ENCODE assay signal across 18 mouse cellular contexts in the genomic region with DNA sequence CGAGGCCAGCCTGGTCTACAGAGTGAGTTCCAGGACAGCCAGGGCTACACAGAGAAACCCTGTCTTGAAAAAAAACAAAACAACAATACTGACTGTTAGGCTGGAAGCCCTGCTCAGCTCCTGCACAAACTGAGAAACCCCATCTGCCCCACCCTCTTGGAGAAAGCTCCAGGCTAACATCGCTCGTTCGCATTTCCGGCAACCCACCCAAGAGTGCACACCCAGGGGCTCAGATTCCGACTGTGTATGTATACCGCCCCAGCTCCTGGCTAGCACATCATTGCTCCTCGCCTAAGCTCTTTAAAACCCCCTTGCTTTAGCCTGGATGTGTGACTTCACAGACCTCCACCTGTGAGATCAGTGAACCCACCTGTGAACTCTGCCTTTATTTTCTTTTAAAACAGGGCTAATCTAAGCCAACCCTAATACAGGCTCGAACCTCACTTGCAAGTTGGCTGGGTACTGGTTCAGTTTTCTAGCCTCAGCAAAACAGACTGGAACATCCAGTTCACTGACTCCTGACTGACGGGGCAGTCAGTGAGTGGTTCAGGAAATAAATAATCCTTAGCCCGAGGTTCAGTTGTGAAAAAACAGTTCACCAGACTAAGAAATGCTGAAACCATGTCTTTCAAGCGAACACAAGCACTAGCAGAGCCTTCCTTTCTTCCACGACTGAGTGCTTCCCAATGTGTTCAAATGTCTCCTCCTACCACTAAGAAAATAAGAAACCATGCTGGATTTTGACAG. TPM values are rescaled to one million over a fixed set of nuclear protein-coding genes. Genes with fewer than 3 reads are reported as not detected.
DNase-seq lines count a peak whose midpoint lies in the region; ATAC-seq and TF ChIP-seq lines count a peak whose summit lies in the region.
"Had no signal": no experiment of that assay in that cellular context is flagged by ENCODE, and none has a peak within 500 bp of the region (broad histone marks: within the 10 kb centered on the region; RNA-seq: fewer than 3 reads in every experiment).

No protein-coding gene starts in this region.

- H3K9ac ChIP-seq in heart, postnatal 0 days (replicated peaks; ENCODE audit: low read depth, low read length) = no peak overlapping the region
- H3K9ac ChIP-seq in kidney, postnatal 0 days (ENCODE audit: low read depth, low read length) = no peak overlapping the region
- H3K9ac ChIP-seq: forebrain, embryonic 12.5 days; hindbrain, embryonic 15.5 days; limb, embryonic 12.5 days; midbrain, embryonic 12.5 days; stomach, embryonic 15.5 days had no signal

- H3K36me3 ChIP-seq in heart, postnatal 0 days (replicated peaks; ENCODE audit: control insufficient read depth, insufficient read depth, low read length) = peaks cover 15% of the 10 kb centered on the region; the same call in 1 of the 2 replicates
- H3K36me3 ChIP-seq in E14TG2a.4 (ENCODE audit: insufficient read depth, low read length) = peaks cover 20% of the 10 kb centered on the region
- no peaks in the 10 kb centered on the region for H3K36me3 ChIP-seq in kidney, postnatal 0 days (ENCODE audit: insufficient read depth, low read length)
- H3K36me3 ChIP-seq in limb, embryonic 10.5 days = peaks cover 10% of the 10 kb centered on the region
- H3K36me3 ChIP-seq: forebrain, embryonic 12.5 days; hindbrain, embryonic 15.5 days; midbrain, embryonic 12.5 days; stomach, embryonic 15.5 days had no signal

- H3K27me3 ChIP-seq in heart, postnatal 0 days (ENCODE audit: control insufficient read depth, insufficient read depth, low read length) = no peaks in the 10 kb centered on the region
- no peaks in the 10 kb centered on the region for H3K27me3 ChIP-seq in E14TG2a.4 (ENCODE audit: insufficient read depth, low read length)
- H3K27me3 ChIP-seq in kidney, postnatal 0 days (ENCODE audit: insufficient read depth, low read length) = no peaks in the 10 kb centered on the region
- H3K27me3 ChIP-seq in limb, embryonic 10.5 days (ENCODE audit: low read depth, poor library complexity, severe bottlenecking) = no peaks in the 10 kb centered on the region
- H3K27me3 ChIP-seq: forebrain, embryonic 12.5 days; hindbrain, embryonic 15.5 days; limb, embryonic 12.5 days; midbrain, embryonic 12.5 days; stomach, embryonic 15.5 days had no signal

- no peak overlapping the region for H3K4me2 ChIP-seq in heart, postnatal 0 days (ENCODE audit: low read depth, low read length)
- no peak overlapping the region for H3K4me2 ChIP-seq in kidney, postnatal 0 days (ENCODE audit: low read length)
- H3K4me2 ChIP-seq: forebrain, embryonic 12.5 days; hindbrain, embryonic 15.5 days; limb, embryonic 12.5 days; midbrain, embryonic 12.5 days; stomach, embryonic 15.5 days had no signal

- no peak for TF ChIP-seq EP300 in heart, postnatal 0 days (IDR thresholded peaks at IDR 0.05; ENCODE audit: low read depth)

- H3K27ac ChIP-seq in heart, postnatal 0 days (ENCODE audit: low read depth) = peak overlapping the region; percentile 22; the same call in 1 of the 2 replicates
- peak overlapping the region; percentile 71 for H3K27ac ChIP-seq in brown adipose tissue, adult 24 weeks (replicated peaks; ENCODE audit: low read depth, low read length)
- H3K27ac ChIP-seq in kidney, postnatal 0 days = peak overlapping the region; percentile 77
- H3K27ac ChIP-seq in limb, embryonic 10.5 days = no peak overlapping the region
- H3K27ac ChIP-seq: forebrain, embryonic 12.5 days; hindbrain, embryonic 15.5 days; left cerebral cortex, adult 2 months; limb, embryonic 12.5 days; midbrain, embryonic 12.5 days; stomach, embryonic 15.5 days had no signal

- TF ChIP-seq CTCF in heart, postnatal 0 days (IDR thresholded peaks at IDR 0.05; ENCODE audit: low read depth) = no peak
- TF ChIP-seq CTCF in E14TG2a.4 (conservative IDR thresholded peaks at IDR 0.05; ENCODE audit: low read length) = no peak
- TF ChIP-seq CTCF in kidney, postnatal 0 days (IDR thresholded peaks at IDR 0.05; ENCODE audit: low read depth) = no peak

- no peak overlapping the region for H3K4me3 ChIP-seq in heart, postnatal 0 days (ENCODE audit: low read depth, low read length)
- peak overlapping the region; percentile 24 for H3K4me3 ChIP-seq in E14TG2a.4 (replicated peaks; ENCODE audit: low read length)
- H3K4me3 ChIP-seq in brown adipose tissue, adult 24 weeks (ENCODE audit: insufficient read depth, low read depth, low read length) = no peak overlapping the region
- H3K4me3 ChIP-seq in kidney, postnatal 0 days (replicated peaks; ENCODE audit: low read depth, low read length) = no peak overlapping the region
- no peak overlapping the region for H3K4me3 ChIP-seq in limb, embryonic 10.5 days
- H3K4me3 ChIP-seq: forebrain, embryonic 12.5 days; hindbrain, embryonic 15.5 days; left cerebral cortex, adult 2 months; limb, embryonic 12.5 days; midbrain, embryonic 12.5 days; stomach, embryonic 15.5 days had no signal

- WGBS in heart, postnatal 0 days = 83% methylated on average over 13 of the region's 13 CpGs
- 46% methylated on average over 13 of the region's 13 CpGs for WGBS in kidney, postnatal 0 days
- WGBS in limb, embryonic 10.5 days = 88% methylated on average over 13 of the region's 13 CpGs

- H3K4me1 ChIP-seq in heart, postnatal 0 days (ENCODE audit: control insufficient read depth, insufficient read depth) = peaks cover 19% of the 10 kb centered on the region
- H3K4me1 ChIP-seq in E14TG2a.4 (replicated peaks; ENCODE audit: low read depth, low read length) = peaks cover 93% of the 10 kb centered on the region
- H3K4me1 ChIP-seq in brown adipose tissue, adult 24 weeks (ENCODE audit: control insufficient read depth, insufficient read depth, insufficient read length, low read length) = peaks cover 31% of the 10 kb centered on the region
- no peaks in the 10 kb centered on the region for H3K4me1 ChIP-seq in kidney, postnatal 0 days (replicated peaks; ENCODE audit: insufficient read depth, low read length)
- H3K4me1 ChIP-seq in limb, embryonic 10.5 days = peaks cover 2% of the 10 kb centered on the region; the same call in 1 of the 2 replicates
- H3K4me1 ChIP-seq: forebrain, embryonic 12.5 days; hindbrain, embryonic 15.5 days; limb, embryonic 12.5 days; midbrain, embryonic 12.5 days; stomach, embryonic 15.5 days had no signal

- DNase-seq in heart, postnatal 0 days (ENCODE audit: low spot score) = no peak
- no peak for DNase-seq in heart, postnatal 4 days
- peak; percentile 34 for DNase-seq in kidney, postnatal 0 days (ENCODE audit: low spot score)
- DNase-seq in Muller cell, postnatal 12 days (ENCODE audit: inconsistent ontology term) = no peak
- DNase-seq in urinary bladder, adult 18-20 months (ENCODE audit: low spot score in 2 of 2) = no peak
- no peak for DNase-seq in limb, embryonic 10.5 days (ENCODE audit: low spot score)
- DNase-seq: cerebellum, adult 9-10 months; lung, postnatal 14 days; spleen, adult 18-20 months had no signal

- ATAC-seq in heart, postnatal 0 days (ENCODE audit: insufficient read depth, low read depth) = no peak
- ATAC-seq in kidney, postnatal 0 days (replicated peaks; ENCODE audit: low FRiP score, low read depth) = peak; percentile 60

- no peaks in the 10 kb centered on the region for H3K9me3 ChIP-seq in heart, postnatal 0 days (replicated peaks; ENCODE audit: control insufficient read depth, low read length)
- H3K9me3 ChIP-seq in E14TG2a.4 (ENCODE audit: low read length) = no peaks in the 10 kb centered on the region
- no peaks in the 10 kb centered on the region for H3K9me3 ChIP-seq in kidney, postnatal 0 days (replicated peaks; ENCODE audit: low read length)
- no peaks in the 10 kb centered on the region for H3K9me3 ChIP-seq in limb, embryonic 10.5 days (replicated peaks)
- H3K9me3 ChIP-seq: forebrain, embryonic 12.5 days; G1E; hindbrain, embryonic 15.5 days; limb, embryonic 12.5 days; midbrain, embryonic 12.5 days; stomach, embryonic 15.5 days had no signal

RNA-seq across cellular contexts. Expression of a gene that starts 24.0 kb away (rescaled TPM):
- total RNA-seq in heart, postnatal 0 days (2014; rRNA removed; ENCODE audit: low replicate concordance) = 125 and 129 TPM in 2 replicates
- 49.6 and 50.3 TPM in 2 replicates for polyA plus RNA-seq in heart, postnatal 0 days (2015; fragmentation: Nextera tagmentation; extraction: Ambion mirVana)
- total RNA-seq in heart, postnatal 4 days (2021) = 10 to 100 TPM; 92.2 to 93.6 TPM
- polyA plus RNA-seq in brown adipose tissue, adult 24 weeks (2012; ENCODE audit: insufficient read depth, insufficient read length, missing spikeins) = 33.0 and 33.8 TPM in 2 replicates
- polyA plus RNA-seq in kidney, postnatal 0 days (2015; fragmentation: Nextera tagmentation; extraction: Ambion mirVana) = 35.9 and 38.9 TPM in 2 replicates
- polyA plus RNA-seq in limb, embryonic 10.5 days (2016; fragmentation: Nextera tagmentation; extraction: Ambion mirVana) = 23.6 and 29.9 TPM in 2 replicates
